Mouse (Mus musculus): ENCODE measurements around the gene Gramd4.
A peak's percentile ranks its signal among the peaks of the same experiment; 100 is the strongest.
"Not testable (repeated sequence)": the region's sequence is repeated elsewhere in the genome, so short reads cannot be mapped to it uniquely, and the experiment has no call there.

Gene Gramd4

DNA sequence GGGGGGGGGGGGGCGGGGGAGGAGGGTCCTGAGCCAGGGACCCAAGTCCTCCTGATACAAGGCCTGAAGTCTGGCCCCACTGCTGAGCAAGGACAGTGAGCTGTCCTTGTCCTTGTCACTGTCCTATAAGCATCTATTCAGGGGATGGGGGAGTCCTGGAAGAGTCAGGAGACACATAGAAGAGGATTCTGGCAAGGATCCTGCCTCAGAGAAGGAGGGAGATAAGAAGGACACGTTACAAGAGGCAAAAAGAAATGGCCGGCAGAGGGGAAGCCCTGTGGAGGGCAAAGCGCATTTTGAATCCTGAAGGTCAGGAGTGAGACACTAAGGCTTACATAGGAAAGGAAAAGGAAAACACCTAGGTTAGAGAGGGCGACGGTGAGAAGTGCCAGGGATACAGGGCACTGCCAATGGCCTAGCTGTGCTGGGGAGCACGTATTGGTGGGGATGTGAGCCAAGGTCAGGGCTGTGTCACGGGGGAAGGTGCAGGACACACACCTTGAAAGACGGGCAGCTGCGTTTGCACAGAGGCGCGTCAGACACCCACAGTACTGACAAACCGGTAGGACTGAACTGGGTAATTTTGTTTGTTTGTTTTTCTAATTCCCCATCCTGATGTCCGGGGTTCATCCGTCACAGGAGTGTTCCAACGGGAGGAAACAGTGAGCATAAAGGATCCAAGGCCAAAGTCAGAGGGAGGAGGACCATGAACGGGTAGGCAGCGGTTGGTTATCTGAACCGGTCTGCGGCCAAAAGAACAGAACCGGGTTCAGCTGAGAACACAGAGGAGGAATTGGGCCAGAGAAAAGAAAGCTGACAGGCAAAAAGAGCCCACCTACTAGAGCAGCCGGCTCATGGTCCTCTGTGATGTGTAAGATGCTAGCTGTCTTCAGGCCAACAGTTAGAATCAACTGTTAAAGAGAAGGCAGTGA lies 119.5 kb downstream of the Gramd4 start:
- ATAC-seq (ENCODE audit: insufficient number of reproducible peaks, low FRiP score, low TSS enrichment): no peak

DNA sequence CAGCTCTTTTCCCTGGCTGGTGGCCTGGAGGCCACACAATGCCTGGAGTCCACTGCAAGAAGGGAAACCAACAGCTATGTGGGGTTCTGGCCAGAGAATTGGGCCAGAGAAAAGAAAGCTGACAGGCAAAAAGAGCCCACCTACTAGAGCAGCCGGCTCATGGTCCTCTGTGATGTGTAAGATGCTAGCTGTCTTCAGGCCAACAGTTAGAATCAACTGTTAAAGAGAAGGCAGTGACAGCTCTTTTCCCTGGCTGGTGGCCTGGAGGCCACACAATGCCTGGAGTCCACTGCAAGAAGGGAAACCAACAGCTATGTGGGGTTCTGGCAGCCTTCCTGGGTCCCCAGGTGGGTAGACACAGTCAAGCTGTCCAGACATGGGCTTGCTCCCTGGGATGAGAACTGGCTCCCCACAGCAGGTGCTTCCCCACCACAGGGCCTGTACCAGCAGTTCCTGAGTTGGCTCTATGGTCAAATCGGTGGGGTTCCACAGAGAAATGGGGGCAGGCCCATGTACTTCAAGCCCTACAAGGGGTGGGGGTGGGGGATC lies 120.3 kb downstream of the Gramd4 start:
- peak; percentile 53 for ATAC-seq (ENCODE audit: insufficient number of reproducible peaks, low FRiP score, low TSS enrichment)

DNA sequence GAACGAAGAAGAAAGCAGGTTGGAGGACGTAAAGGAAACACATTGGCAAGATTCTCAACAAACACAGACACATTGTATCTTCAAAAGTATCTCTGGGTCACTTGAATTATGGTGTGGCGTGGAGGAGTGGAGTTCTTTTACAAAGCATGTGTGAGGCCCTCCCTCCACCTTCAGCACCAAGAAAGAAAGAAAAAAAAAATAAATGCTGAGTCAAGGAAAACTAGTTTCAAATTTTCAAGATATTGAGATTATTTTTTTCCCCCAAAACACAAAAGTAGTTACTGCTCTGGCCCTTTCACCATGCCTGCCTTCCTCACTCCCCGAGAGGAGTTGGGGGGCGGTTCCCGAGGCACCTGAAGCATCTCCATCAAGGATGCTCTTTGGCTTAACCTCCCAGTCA lies 121.1 kb downstream of the Gramd4 start:
- ATAC-seq (ENCODE audit: insufficient number of reproducible peaks, low FRiP score, low TSS enrichment): no peak

DNA sequence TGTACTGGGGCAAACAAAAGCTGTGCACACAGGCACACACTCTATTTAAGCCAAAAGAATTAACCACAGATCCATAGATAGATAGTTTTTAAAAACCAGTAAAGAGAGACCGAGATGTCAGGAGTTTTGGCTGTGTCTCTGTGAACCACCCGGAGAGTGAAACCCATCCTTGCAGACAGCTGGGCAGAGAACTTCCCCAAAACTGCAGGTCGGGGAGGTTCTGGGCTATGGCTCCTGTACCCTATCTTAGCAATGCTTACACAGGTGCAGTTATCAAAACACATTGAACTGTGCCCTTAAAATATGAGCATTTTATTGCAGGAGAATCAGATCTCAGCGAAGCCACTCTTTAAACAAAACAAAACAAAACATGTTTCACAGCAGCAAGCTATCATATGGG lies 122.9 kb downstream of the Gramd4 start:
- ATAC-seq (ENCODE audit: insufficient number of reproducible peaks, low FRiP score, low TSS enrichment): no peak

DNA sequence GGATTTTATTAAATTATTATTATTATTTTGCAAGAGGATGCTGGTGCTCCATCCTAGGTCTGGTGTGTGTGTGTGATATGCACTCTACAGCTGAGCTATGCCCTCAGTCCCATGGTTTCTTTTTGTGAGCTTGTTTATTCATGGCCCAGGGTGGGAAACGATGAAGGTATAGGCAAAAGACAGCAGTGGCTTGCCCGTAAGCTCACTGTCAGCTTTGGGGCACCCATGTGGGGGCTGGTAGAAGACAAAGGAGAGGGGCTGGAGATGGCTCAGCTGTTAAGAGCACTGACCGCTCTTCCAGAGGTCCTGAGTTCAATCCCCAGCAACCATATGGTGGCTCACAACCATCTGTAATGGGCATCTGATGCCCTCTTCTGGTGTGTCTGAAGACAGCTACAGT lies 123.8 kb downstream of the Gramd4 start:
- ATAC-seq (ENCODE audit: insufficient number of reproducible peaks, low FRiP score, low TSS enrichment): not testable (repeated sequence)

DNA sequence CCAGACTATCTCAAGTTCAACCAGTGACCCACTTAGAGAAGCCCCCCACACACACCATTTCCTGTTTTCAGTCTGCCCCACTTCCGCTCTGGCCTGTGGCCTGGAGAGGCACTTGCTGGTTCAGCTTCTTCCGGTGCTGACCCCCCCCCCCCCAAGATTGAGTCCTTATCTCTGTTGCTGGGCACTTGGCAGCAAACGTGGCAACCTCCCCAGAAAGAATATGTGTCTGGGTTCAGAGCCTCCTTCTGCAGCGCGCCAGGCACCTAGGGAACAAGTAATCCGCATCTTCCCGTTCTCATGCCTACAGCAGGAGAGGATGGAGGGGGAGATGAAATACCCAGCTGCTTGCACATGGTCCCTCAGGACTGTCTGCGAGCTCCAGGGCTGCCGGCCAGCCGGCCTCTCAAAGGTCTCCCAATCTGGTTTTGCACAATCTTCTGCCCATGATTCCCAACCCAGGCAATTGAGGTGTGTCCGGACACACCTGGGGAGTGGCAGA lies 124.5 kb downstream of the Gramd4 start:
- no peak for ATAC-seq (ENCODE audit: insufficient number of reproducible peaks, low FRiP score, low TSS enrichment)

DNA sequence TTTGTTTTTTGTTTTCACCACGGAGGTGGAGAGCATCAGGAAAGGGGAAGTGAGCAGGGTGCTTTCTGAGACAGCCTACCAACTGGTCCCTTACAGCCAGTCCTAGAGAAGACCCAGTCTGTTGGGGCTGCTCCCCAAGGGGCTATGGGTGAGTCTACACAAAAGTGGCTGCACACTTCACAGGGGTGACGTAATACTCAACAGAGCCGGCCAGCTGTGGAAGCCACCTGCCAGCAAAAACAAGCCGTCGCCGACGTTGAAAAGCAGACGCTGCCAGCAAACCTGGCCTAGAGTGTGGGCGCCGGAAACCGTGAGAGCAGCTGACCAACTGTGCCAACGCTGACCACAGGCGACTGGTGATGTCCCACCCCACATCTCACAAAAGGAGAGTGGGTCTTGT lies 125.2 kb downstream of the Gramd4 start:
- no peak for ATAC-seq (ENCODE audit: insufficient number of reproducible peaks, low FRiP score, low TSS enrichment)

DNA sequence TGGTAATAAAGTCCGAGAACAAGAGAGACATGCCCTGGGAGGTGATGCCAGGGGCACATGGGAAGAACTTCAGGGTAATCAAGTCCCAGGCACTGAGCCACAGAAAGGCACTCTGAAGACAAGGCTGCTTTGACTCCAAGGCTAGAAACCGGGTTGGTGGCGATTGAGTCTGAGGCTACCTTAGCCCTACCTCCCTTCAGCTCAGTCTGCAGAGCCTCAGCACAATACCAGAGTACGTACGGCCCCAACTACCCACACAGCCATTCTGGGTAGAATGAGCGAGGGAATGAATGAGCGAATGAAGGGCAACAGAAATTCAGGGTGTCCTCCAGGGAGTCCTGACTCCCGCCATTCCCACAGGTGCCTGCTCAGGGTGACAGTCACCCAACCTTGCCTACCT lies 126.0 kb downstream of the Gramd4 start:
- no peak for ATAC-seq (ENCODE audit: insufficient number of reproducible peaks, low FRiP score, low TSS enrichment)

DNA sequence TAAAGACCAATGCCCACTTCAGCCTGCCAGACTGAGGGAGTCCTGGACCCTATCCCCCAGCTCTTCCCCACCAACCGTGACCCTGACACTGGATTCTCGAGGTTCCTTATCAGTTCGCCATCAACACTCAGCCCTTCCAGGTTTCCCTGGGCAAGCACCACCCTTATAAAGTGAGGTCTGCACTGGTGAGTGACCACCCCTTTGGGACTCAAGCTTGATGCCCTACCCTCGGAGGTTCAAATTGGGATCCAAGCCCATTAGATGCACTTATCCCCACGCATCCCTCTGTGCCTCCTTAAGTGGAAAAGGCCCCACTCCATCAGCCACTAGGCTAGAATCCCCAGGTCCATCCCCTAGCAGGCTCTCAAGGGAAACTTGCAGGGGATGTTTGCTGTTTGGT lies 126.6 kb downstream of the Gramd4 start:
- no peak for ATAC-seq (ENCODE audit: insufficient number of reproducible peaks, low FRiP score, low TSS enrichment)

DNA sequence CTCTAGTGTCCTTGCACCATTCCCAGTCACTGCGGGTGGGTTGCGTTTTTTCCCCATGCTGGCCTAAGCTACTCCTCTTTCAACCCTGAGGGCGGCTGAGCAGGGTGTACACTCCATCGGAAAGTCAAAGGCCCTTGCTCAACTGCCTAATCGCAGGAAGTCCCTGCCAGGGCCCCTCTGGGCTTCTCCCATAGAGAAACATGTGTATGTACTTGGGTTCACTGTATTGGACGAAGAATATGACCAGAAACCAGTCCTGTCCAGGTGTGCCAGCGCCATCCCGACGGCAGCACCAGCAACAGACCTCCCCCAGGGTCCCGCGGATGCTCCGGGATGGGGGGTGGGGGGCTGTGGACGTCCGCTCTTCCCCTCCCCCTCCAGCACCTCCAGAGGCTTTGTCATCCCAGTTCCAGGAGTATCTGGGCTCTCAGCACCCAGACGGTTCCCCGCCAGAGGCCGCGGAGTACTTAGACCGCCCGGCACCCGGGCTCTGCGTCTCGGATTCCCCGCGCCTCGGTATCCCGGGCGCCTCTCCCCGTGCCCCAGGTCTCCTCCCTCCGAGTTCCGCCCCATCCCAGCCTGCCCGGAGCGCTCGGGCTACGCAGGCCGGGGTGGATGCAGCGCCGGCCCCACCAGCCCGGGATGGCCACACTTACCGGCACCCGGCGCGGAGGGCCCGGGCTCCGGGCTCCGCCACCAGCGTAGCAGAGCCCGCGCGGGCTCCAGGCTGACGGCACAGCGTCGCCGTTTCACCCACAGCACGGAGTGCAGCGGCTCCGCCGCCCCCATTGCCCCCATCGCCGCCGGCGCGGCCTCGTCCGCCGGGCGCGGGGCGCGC lies 127.6 kb downstream of the Gramd4 start:
- peak; percentile 12; the same call in 1 of the 2 replicates for ATAC-seq (ENCODE audit: insufficient number of reproducible peaks, low FRiP score, low TSS enrichment)

DNA sequence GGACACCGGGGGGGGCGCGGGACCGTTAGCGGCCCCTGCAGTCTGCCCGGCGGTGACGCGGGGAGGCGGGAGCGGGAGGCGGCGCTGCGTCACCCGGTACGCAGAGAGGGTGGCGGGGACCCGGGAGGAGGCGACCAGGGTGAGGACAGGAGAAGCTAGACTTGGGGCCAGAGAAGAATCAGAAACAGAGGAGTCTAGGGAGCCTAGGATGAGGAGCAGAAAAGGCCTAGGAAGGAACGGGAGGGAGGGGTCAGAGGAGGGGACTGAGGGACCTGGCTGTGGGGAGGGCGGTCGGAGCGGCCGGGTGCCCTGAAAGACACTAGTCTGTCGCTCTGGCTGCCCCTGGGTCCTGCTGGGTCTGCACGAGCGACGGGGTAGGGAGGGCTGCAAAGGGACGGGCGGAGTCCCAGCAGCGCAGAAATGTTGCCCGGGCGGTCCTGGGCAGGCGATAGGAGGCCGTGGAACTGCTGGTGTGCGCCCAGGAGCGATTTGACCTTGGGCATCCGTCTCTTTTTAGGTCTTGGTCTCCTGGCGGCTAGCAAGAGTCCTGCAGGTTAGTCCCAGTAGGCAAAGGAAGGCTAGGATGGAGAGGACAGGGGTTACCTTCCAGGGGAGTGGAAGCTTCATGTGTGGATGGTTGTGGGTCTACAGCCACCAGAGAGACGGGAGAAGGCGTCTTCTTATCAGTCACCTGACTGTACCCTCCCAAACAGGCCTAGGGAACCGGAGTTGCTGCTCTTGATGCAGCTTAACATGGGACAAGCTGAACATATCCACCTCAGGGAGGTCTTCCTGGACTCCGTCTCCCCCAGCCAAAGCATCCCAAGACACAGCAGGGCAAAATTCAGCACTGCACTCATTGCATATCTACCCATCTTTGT lies 128.4 kb downstream of the Gramd4 start, which contains the start of gene Cerk:
Gene Cerk (minus strand): TSS at position 453 of the 881 bp plus-strand sequence.
- ATAC-seq (ENCODE audit: insufficient number of reproducible peaks, low FRiP score, low TSS enrichment): peak; percentile 60

DNA sequence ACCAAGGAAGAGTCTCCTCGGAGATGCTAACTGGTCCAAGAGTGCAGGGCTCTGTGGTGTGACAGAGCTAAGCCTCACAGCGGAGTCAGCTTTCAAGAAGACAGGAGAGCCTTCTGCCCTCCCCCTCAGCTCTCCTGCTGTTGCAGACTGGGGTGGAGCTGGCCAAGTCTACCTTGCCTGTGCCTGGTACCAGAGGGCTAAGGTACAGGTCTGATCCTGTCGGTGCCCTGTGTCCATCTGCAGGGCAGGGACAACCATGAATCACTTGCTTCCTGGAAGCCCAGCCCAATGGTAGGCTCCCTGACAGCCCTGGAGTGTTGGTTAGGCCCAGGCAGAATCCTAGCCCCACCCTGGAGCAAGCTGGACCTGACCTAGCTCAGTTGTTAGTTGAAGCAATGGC lies 129.2 kb downstream of the Gramd4 start:
- ATAC-seq (ENCODE audit: insufficient number of reproducible peaks, low FRiP score, low TSS enrichment): no peak
